Mouse (Mus musculus): ENCODE measurements around the gene Gpr183.
A peak's percentile ranks its signal among the peaks of the same experiment; 100 is the strongest.

Gpr183 gene

GRCm38 (mm10) chr14:121957176-121957871 lies 7.7 kb downstream of the Gpr183 start:
- no peaks in the 10 kb centered on the region for H3K27me3 ChIP-seq (ENCODE audit: control insufficient read depth, insufficient read depth, low read length, poor library complexity, severe bottlenecking)
- H3K36me3 ChIP-seq (ENCODE audit: control insufficient read depth, insufficient read depth, low read length, poor library complexity, severe bottlenecking) = peaks cover 23% of the 10 kb centered on the region
- no peak for DNase-seq (ENCODE audit: low read depth, low spot score)

- peak; percentile 39 for DNase-seq (ENCODE audit: low read depth, low spot score)
- Histone ChIP-seq H3K27me3 (ENCODE audit: control insufficient read depth, insufficient read depth, low read length, poor library complexity, severe bottlenecking) (no peaks in the 10 kb centered on the region), H3K36me3 (ENCODE audit: control insufficient read depth, insufficient read depth, low read length, poor library complexity, severe bottlenecking) (peaks cover 24% of the 10 kb centered on the region)
These were observed 8.7 kb downstream of the Gpr183 start for GRCm38 (mm10) chr14:121956291-121956690.

GRCm38 (mm10) chr14:121955176-121955795 lies 9.7 kb downstream of the Gpr183 start:
- H3K27me3 ChIP-seq (ENCODE audit: control insufficient read depth, insufficient read depth, low read length, poor library complexity, severe bottlenecking) = no peaks in the 10 kb centered on the region
- H3K36me3 ChIP-seq (ENCODE audit: control insufficient read depth, insufficient read depth, low read length, poor library complexity, severe bottlenecking) = peaks cover 23% of the 10 kb centered on the region
- DNase-seq (ENCODE audit: low read depth, low spot score) = peak; percentile 56

- DNase-seq (ENCODE audit: low read depth, low spot score) = peak; percentile 23
- Histone ChIP-seq H3K27me3 (ENCODE audit: control insufficient read depth, insufficient read depth, low read length, poor library complexity, severe bottlenecking) (no peaks in the 10 kb centered on the region), H3K36me3 (ENCODE audit: control insufficient read depth, insufficient read depth, low read length, poor library complexity, severe bottlenecking) (peaks cover 23% of the 10 kb centered on the region)
These were observed 10.4 kb downstream of the Gpr183 start for GRCm38 (mm10) chr14:121954608-121955007.

- H3K36me3 ChIP-seq (ENCODE audit: control insufficient read depth, insufficient read depth, low read length, poor library complexity, severe bottlenecking) = peaks cover 23% of the 10 kb centered on the region
- DNase-seq (ENCODE audit: low read depth, low spot score) = no peak
- H3K27me3 ChIP-seq (ENCODE audit: control insufficient read depth, insufficient read depth, low read length, poor library complexity, severe bottlenecking) = no peaks in the 10 kb centered on the region
These were observed 10.9 kb downstream of the Gpr183 start for GRCm38 (mm10) chr14:121954129-121954528.

- peak; percentile 5 for DNase-seq (ENCODE audit: low read depth, low spot score)
These were observed 13.0 kb downstream of the Gpr183 start for GRCm38 (mm10) chr14:121952046-121952400.

GRCm38 (mm10) chr14:121951399-121952045 lies 13.5 kb downstream of the Gpr183 start:
- Histone ChIP-seq H3K36me3 (ENCODE audit: control insufficient read depth, insufficient read depth, low read length, poor library complexity, severe bottlenecking) (peaks cover 21% of the 10 kb centered on the region), H3K27me3 (ENCODE audit: control insufficient read depth, insufficient read depth, low read length, poor library complexity, severe bottlenecking) (no peaks in the 10 kb centered on the region)
- DNase-seq (ENCODE audit: low read depth, low spot score) = peak; percentile 7

More at GRCm38 (mm10) chr14:121952046-121952400, 13.0 kb downstream of the Gpr183 start:
- peaks cover 21% of the 10 kb centered on the region for H3K36me3 ChIP-seq (ENCODE audit: control insufficient read depth, insufficient read depth, low read length, poor library complexity, severe bottlenecking)
- no peaks in the 10 kb centered on the region for H3K27me3 ChIP-seq (ENCODE audit: control insufficient read depth, insufficient read depth, low read length, poor library complexity, severe bottlenecking)

GRCm38 (mm10) chr14:121949897-121950296 lies 15.1 kb downstream of the Gpr183 start:
- no peak for DNase-seq (ENCODE audit: low read depth, low spot score)
- H3K27me3 ChIP-seq (ENCODE audit: control insufficient read depth, insufficient read depth, low read length, poor library complexity, severe bottlenecking) = no peaks in the 10 kb centered on the region

GRCm38 (mm10) chr14:121949436-121949835 lies 15.6 kb downstream of the Gpr183 start:
- H3K36me3 ChIP-seq (ENCODE audit: control insufficient read depth, insufficient read depth, low read length, poor library complexity, severe bottlenecking) = peaks cover 17% of the 10 kb centered on the region
- DNase-seq (ENCODE audit: low read depth, low spot score) = no peak
- H3K27me3 ChIP-seq (ENCODE audit: control insufficient read depth, insufficient read depth, low read length, poor library complexity, severe bottlenecking) = no peaks in the 10 kb centered on the region

More at GRCm38 (mm10) chr14:121949897-121950296, 15.1 kb downstream of the Gpr183 start:
- peaks cover 21% of the 10 kb centered on the region for H3K36me3 ChIP-seq (ENCODE audit: control insufficient read depth, insufficient read depth, low read length, poor library complexity, severe bottlenecking)

- Histone ChIP-seq H3K27me3 (ENCODE audit: control insufficient read depth, insufficient read depth, low read length, poor library complexity, severe bottlenecking) (no peaks in the 10 kb centered on the region), H3K36me3 (ENCODE audit: control insufficient read depth, insufficient read depth, low read length, poor library complexity, severe bottlenecking) (peaks cover 7% of the 10 kb centered on the region; the same call in 1 of the 2 replicates)
- DNase-seq (ENCODE audit: low read depth, low spot score) = peak; percentile 14
These were observed 17.0 kb downstream of the Gpr183 start for GRCm38 (mm10) chr14:121947966-121948365.

- Histone ChIP-seq H3K27me3 (ENCODE audit: control insufficient read depth, insufficient read depth, low read length, poor library complexity, severe bottlenecking) (no peaks in the 10 kb centered on the region), H3K36me3 (ENCODE audit: control insufficient read depth, insufficient read depth, low read length, poor library complexity, severe bottlenecking) (peaks cover 3% of the 10 kb centered on the region; the same call in 1 of the 2 replicates)
- DNase-seq (ENCODE audit: low read depth, low spot score) = peak; percentile 13
These were observed 17.7 kb downstream of the Gpr183 start for GRCm38 (mm10) chr14:121947201-121947760.

GRCm38 (mm10) chr14:121946728-121947127 lies 18.3 kb downstream of the Gpr183 start:
- Histone ChIP-seq H3K36me3 (ENCODE audit: control insufficient read depth, insufficient read depth, low read length, poor library complexity, severe bottlenecking) (no peaks in the 10 kb centered on the region), H3K27me3 (ENCODE audit: control insufficient read depth, insufficient read depth, low read length, poor library complexity, severe bottlenecking) (no peaks in the 10 kb centered on the region)
- no peak for DNase-seq (ENCODE audit: low read depth, low spot score)

GRCm38 (mm10) chr14:121946131-121946530 lies 18.9 kb downstream of the Gpr183 start:
- Histone ChIP-seq H3K27me3 (ENCODE audit: control insufficient read depth, insufficient read depth, low read length, poor library complexity, severe bottlenecking) (no peaks in the 10 kb centered on the region), H3K36me3 (ENCODE audit: control insufficient read depth, insufficient read depth, low read length, poor library complexity, severe bottlenecking) (no peaks in the 10 kb centered on the region)
- no peak for DNase-seq (ENCODE audit: low read depth, low spot score)

GRCm38 (mm10) chr14:121939582-121939981 lies 25.4 kb downstream of the Gpr183 start:
- Histone ChIP-seq H3K36me3 (ENCODE audit: control insufficient read depth, insufficient read depth, low read length, poor library complexity, severe bottlenecking) (no peaks in the 10 kb centered on the region), H3K27me3 (ENCODE audit: control insufficient read depth, insufficient read depth, low read length, poor library complexity, severe bottlenecking) (no peaks in the 10 kb centered on the region)
- DNase-seq (ENCODE audit: low read depth, low spot score) = no peak
